Mouse (Mus musculus) heart, postnatal 0 days (tissue): ENCODE results near the gene Ptcra.

Experiments
- CTCF ChIP-seq: IDR thresholded peaks from 2 replicates; pipeline ENCODE4 v1.5.1; 2016; ENCODE audit warnings: antibody characterized with exemption, control low read depth, low read depth
- EP300 ChIP-seq: IDR thresholded peaks from 2 replicates; pipeline ENCODE4 v1.6.1; 2016; ENCODE audit warnings: antibody characterized with exemption, low read depth

DNA sequence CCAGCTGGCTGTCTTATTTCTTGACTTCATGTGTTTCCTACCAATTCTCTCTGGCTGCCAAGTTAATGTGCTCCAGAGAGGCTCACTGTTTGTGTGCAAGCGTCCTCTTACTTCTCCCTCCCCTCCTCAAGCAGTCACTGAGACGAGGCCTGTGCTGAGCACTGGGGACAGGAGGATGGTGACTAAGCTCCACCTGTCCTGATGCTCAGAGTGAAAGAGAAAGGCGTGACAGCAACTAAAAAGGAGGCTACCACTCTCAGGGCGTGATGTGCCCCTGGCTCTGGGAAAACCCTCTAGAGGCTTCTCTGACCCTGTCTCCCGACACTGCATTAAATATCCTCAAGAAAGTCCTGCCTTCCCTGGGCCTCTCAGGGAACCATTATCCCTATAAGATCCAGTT lies 14.2 kb downstream of the Ptcra start:
- TF ChIP-seq CTCF (no peak), EP300 (no peak)
